In genomic region chr1:153115315-153115714, GRCm38 (mm10) we compare ENCODE assay signal across 18 mouse cellular contexts.
A peak's percentile ranks its signal among the peaks of the same experiment; 100 is the strongest.
DNase-seq lines count a peak whose midpoint lies in the region; ATAC-seq and TF ChIP-seq lines count a peak whose summit lies in the region.
"Had no signal": no experiment of that assay in that cellular context is flagged by ENCODE, and none has a peak within 500 bp of the region (broad histone marks: within the 10 kb centered on the region; RNA-seq: fewer than 3 reads in every experiment).

No protein-coding gene starts in this region.

- H3K36me3 ChIP-seq in kidney, adult 2 months (ENCODE audit: control insufficient read depth, insufficient read depth, low read length), result no peaks in the 10 kb centered on the region
- H3K36me3 ChIP-seq in kidney, embryonic 15.5 days, result no peaks in the 10 kb centered on the region
- H3K36me3 ChIP-seq in midbrain, embryonic 11.5 days (ENCODE audit: control insufficient read depth, insufficient read depth, low read length), result no peaks in the 10 kb centered on the region
- peaks cover 13% of the 10 kb centered on the region for H3K36me3 ChIP-seq in midbrain, embryonic 14.5 days (ENCODE audit: control insufficient read depth, insufficient read depth, low read length)
- peaks cover 11% of the 10 kb centered on the region for H3K36me3 ChIP-seq in forebrain, embryonic 15.5 days
- H3K36me3 ChIP-seq: embryonic facial prominence, embryonic 15.5 days; forebrain, embryonic 10.5 days; heart, embryonic 13.5 days; limb, embryonic 12.5 days had no signal

- no peak overlapping the region for H3K9ac ChIP-seq in kidney, embryonic 15.5 days
- no peak overlapping the region for H3K9ac ChIP-seq in midbrain, embryonic 11.5 days (ENCODE audit: low read length)
- no peak overlapping the region for H3K9ac ChIP-seq in midbrain, embryonic 14.5 days (replicated peaks; ENCODE audit: low read length)
- H3K9ac ChIP-seq in forebrain, embryonic 15.5 days (replicated peaks), result no peak overlapping the region
- H3K9ac ChIP-seq: embryonic facial prominence, embryonic 15.5 days; heart, embryonic 13.5 days; limb, embryonic 12.5 days; midbrain, embryonic 15.5 days had no signal

- 91% methylated on average over 8 of the region's 8 CpGs for WGBS in kidney, adult 2 months
- 85% methylated on average over 8 of the region's 8 CpGs for WGBS in kidney, embryonic 15.5 days
- WGBS in midbrain, embryonic 11.5 days, result 80% methylated on average over 8 of the region's 8 CpGs
- WGBS in midbrain, embryonic 14.5 days, result 86% methylated on average over 8 of the region's 8 CpGs
- 85% methylated on average over 8 of the region's 8 CpGs for WGBS in forebrain, embryonic 15.5 days

- no peaks in the 10 kb centered on the region; the same call in 1 of the 2 replicates for H3K27me3 ChIP-seq in kidney, adult 2 months (replicated peaks; ENCODE audit: control insufficient read depth, insufficient read depth, low read length)
- H3K27me3 ChIP-seq in kidney, embryonic 15.5 days, result no peaks in the 10 kb centered on the region
- H3K27me3 ChIP-seq in midbrain, embryonic 11.5 days (ENCODE audit: control insufficient read depth, insufficient read depth, low read length), result no peaks in the 10 kb centered on the region
- H3K27me3 ChIP-seq in midbrain, embryonic 14.5 days (ENCODE audit: control insufficient read depth, insufficient read depth, low read length), result no peaks in the 10 kb centered on the region
- H3K27me3 ChIP-seq in forebrain, embryonic 15.5 days, result no peaks in the 10 kb centered on the region
- H3K27me3 ChIP-seq: embryonic facial prominence, embryonic 15.5 days; heart, embryonic 13.5 days; limb, embryonic 12.5 days; midbrain, embryonic 15.5 days had no signal

- no peak overlapping the region for H3K27ac ChIP-seq in kidney, adult 2 months (ENCODE audit: insufficient read depth, low read depth, low read length)
- H3K27ac ChIP-seq in kidney, embryonic 15.5 days, result no peak overlapping the region
- no peak overlapping the region for H3K27ac ChIP-seq in midbrain, embryonic 11.5 days (ENCODE audit: low read depth, low read length)
- no peak overlapping the region for H3K27ac ChIP-seq in midbrain, embryonic 14.5 days (replicated peaks; ENCODE audit: low read depth, low read length)
- no peak overlapping the region for H3K27ac ChIP-seq in forebrain, embryonic 15.5 days (replicated peaks)
- H3K27ac ChIP-seq: embryonic facial prominence, embryonic 15.5 days; forebrain, embryonic 10.5 days; heart, embryonic 13.5 days; limb, embryonic 12.5 days; macrophage; midbrain, embryonic 15.5 days had no signal

- DNase-seq in kidney, adult 2 months, result no peak
- peak; percentile 62 for DNase-seq in midbrain, embryonic 11.5 days (ENCODE audit: low spot score, missing footprints)
- no peak for DNase-seq in midbrain, embryonic 14.5 days
- peak; percentile 61 for DNase-seq in ES-CJ7 (ENCODE audit: low read depth, low spot score)
- no peak for DNase-seq in ovary, postnatal 14 days (ENCODE audit: low spot score)
- DNase-seq: cerebellum, adult 9-10 months; heart, postnatal 4 days; right cerebral cortex, postnatal 14 days had no signal

- no peaks in the 10 kb centered on the region for H3K9me3 ChIP-seq in kidney, embryonic 15.5 days (replicated peaks)
- no peaks in the 10 kb centered on the region for H3K9me3 ChIP-seq in midbrain, embryonic 11.5 days (ENCODE audit: control insufficient read depth, low read length)
- H3K9me3 ChIP-seq in midbrain, embryonic 14.5 days (ENCODE audit: control insufficient read depth, low read length), result no peaks in the 10 kb centered on the region
- no peaks in the 10 kb centered on the region for H3K9me3 ChIP-seq in forebrain, embryonic 15.5 days
- H3K9me3 ChIP-seq: embryonic facial prominence, embryonic 15.5 days; forebrain, embryonic 10.5 days; heart, embryonic 13.5 days; limb, embryonic 12.5 days; midbrain, embryonic 15.5 days had no signal

- no peaks in the 10 kb centered on the region for H3K4me1 ChIP-seq in kidney, adult 2 months (ENCODE audit: control insufficient read depth, insufficient read depth, low read length)
- H3K4me1 ChIP-seq in kidney, embryonic 15.5 days, result no peaks in the 10 kb centered on the region
- H3K4me1 ChIP-seq in midbrain, embryonic 11.5 days (ENCODE audit: control insufficient read depth, insufficient read depth, low read length), result no peaks in the 10 kb centered on the region
- no peaks in the 10 kb centered on the region for H3K4me1 ChIP-seq in midbrain, embryonic 14.5 days (ENCODE audit: control insufficient read depth, insufficient read depth, low read length)
- no peaks in the 10 kb centered on the region for H3K4me1 ChIP-seq in forebrain, embryonic 15.5 days
- H3K4me1 ChIP-seq: embryonic facial prominence, embryonic 15.5 days; forebrain, embryonic 10.5 days; heart, embryonic 13.5 days; limb, embryonic 12.5 days; midbrain, embryonic 15.5 days had no signal

- TF ChIP-seq POLR2A in kidney, adult 2 months (IDR thresholded peaks at IDR 0.05; ENCODE audit: low read depth, low read length), result no peak

- no peak overlapping the region for H3K4me3 ChIP-seq in kidney, adult 2 months (ENCODE audit: insufficient read depth, low read depth, low read length)
- H3K4me3 ChIP-seq in kidney, embryonic 15.5 days (replicated peaks), result no peak overlapping the region
- no peak overlapping the region for H3K4me3 ChIP-seq in midbrain, embryonic 11.5 days (ENCODE audit: low read depth, low read length)
- no peak overlapping the region for H3K4me3 ChIP-seq in midbrain, embryonic 14.5 days (replicated peaks; ENCODE audit: low read depth, low read length)
- H3K4me3 ChIP-seq in forebrain, embryonic 15.5 days, result no peak overlapping the region
- H3K4me3 ChIP-seq: embryonic facial prominence, embryonic 15.5 days; forebrain, embryonic 10.5 days; heart, embryonic 13.5 days; limb, embryonic 12.5 days; midbrain, embryonic 15.5 days had no signal

- no peak; the same call in 1 of the 2 replicates for ATAC-seq in kidney, embryonic 15.5 days (replicated peaks; ENCODE audit: low FRiP score)
- no peak for ATAC-seq in midbrain, embryonic 11.5 days (ENCODE audit: low FRiP score)
- ATAC-seq in midbrain, embryonic 14.5 days (ENCODE audit: low FRiP score, low TSS enrichment), result no peak
- peak; percentile 54 for ATAC-seq in megakaryocyte progenitor cell, adult 5-6 weeks (replicated peaks; ENCODE audit: poor library complexity)
- no peak for ATAC-seq in forebrain, embryonic 15.5 days (replicated peaks)
- ATAC-seq: activated CD4-positive, CD25-positive, alpha-beta regulatory T cell, adult 4 months; midbrain, embryonic 15.5 days had no signal

- H3K4me2 ChIP-seq in kidney, embryonic 15.5 days, result no peak overlapping the region
- H3K4me2 ChIP-seq in midbrain, embryonic 11.5 days, result no peak overlapping the region
- no peak overlapping the region for H3K4me2 ChIP-seq in midbrain, embryonic 14.5 days (ENCODE audit: low read length)
- no peak overlapping the region for H3K4me2 ChIP-seq in forebrain, embryonic 15.5 days (replicated peaks)
- H3K4me2 ChIP-seq: embryonic facial prominence, embryonic 15.5 days; heart, embryonic 13.5 days; limb, embryonic 12.5 days; midbrain, embryonic 15.5 days had no signal

- TF ChIP-seq CTCF in kidney, adult 2 months (conservative IDR thresholded peaks at IDR 0.05; ENCODE audit: insufficient read depth, insufficient read length, low read depth, low read length), result 0 out of 2 replicates have a peak, but pooled peaks have one; percentile 10

Comparison
In these comparisons a context has a peak if more than half of its experiments do, and no peak if none do; other contexts are left out.
1. DNase-seq: peak in midbrain, embryonic 11.5 days (single experiment) and ES-CJ7 (single experiment); none in kidney, adult 2 months (single experiment), midbrain, embryonic 14.5 days (single experiment) and ovary, postnatal 14 days (single experiment).